In genomic region chr14:25421596-25422001, GRCm38 (mm10) we compare ENCODE assay signal across 8 mouse cellular contexts. TPM values are rescaled to one million over a fixed set of nuclear protein-coding genes. Genes with fewer than 3 reads are reported as not detected.
A peak's percentile ranks its signal among the peaks of the same experiment; 100 is the strongest.
DNase-seq lines count a peak whose midpoint lies in the region; ATAC-seq lines count a peak whose summit lies in the region.

No protein-coding gene starts in this region.

- H3K9ac ChIP-seq in embryonic facial prominence, embryonic 15.5 days = no peak overlapping the region
- H3K9ac ChIP-seq in hindbrain, embryonic 11.5 days (ENCODE audit: low read depth, low read length) = no peak overlapping the region
- H3K9ac ChIP-seq in midbrain, embryonic 15.5 days = no peak overlapping the region; the same call in 1 of the 2 replicates

- no peaks in the 10 kb centered on the region for H3K36me3 ChIP-seq in embryonic facial prominence, embryonic 15.5 days
- H3K36me3 ChIP-seq in hindbrain, embryonic 11.5 days (ENCODE audit: control insufficient read depth, insufficient read depth, low read length) = no peaks in the 10 kb centered on the region
- no peaks in the 10 kb centered on the region for H3K36me3 ChIP-seq in midbrain, embryonic 15.5 days (replicated peaks)

- H3K4me1 ChIP-seq in embryonic facial prominence, embryonic 15.5 days = peaks cover 24% of the 10 kb centered on the region
- H3K4me1 ChIP-seq in hindbrain, embryonic 11.5 days (replicated peaks; ENCODE audit: control insufficient read depth, insufficient read depth, low read length) = no peaks in the 10 kb centered on the region; the same call in 1 of the 2 replicates
- H3K4me1 ChIP-seq in midbrain, embryonic 15.5 days = peaks cover 10% of the 10 kb centered on the region

- whole genome bisulfite sequencing in embryonic facial prominence, embryonic 15.5 days = 22% methylated on average over 13 of the region's 13 CpGs
- WGBS in hindbrain, embryonic 11.5 days = 43% methylated on average over 13 of the region's 13 CpGs
- 25% methylated on average over 13 of the region's 13 CpGs for WGBS in midbrain, embryonic 15.5 days

- no peaks in the 10 kb centered on the region for H3K27me3 ChIP-seq in embryonic facial prominence, embryonic 15.5 days
- H3K27me3 ChIP-seq in hindbrain, embryonic 11.5 days (ENCODE audit: control insufficient read depth, insufficient read depth, low read length) = no peaks in the 10 kb centered on the region
- no peaks in the 10 kb centered on the region for H3K27me3 ChIP-seq in midbrain, embryonic 15.5 days (replicated peaks)

- no peaks in the 10 kb centered on the region for H3K9me3 ChIP-seq in embryonic facial prominence, embryonic 15.5 days (replicated peaks)
- H3K9me3 ChIP-seq in hindbrain, embryonic 11.5 days (ENCODE audit: control insufficient read depth, low read length) = no peaks in the 10 kb centered on the region
- no peaks in the 10 kb centered on the region for H3K9me3 ChIP-seq in midbrain, embryonic 15.5 days

- intact Hi-C loops in left cerebral cortex, postnatal 10 days (cut with DNase I) = no loop called here

- H3K27ac ChIP-seq in embryonic facial prominence, embryonic 15.5 days (replicated peaks) = peak overlapping the region; percentile 69
- H3K27ac ChIP-seq in hindbrain, embryonic 11.5 days (ENCODE audit: low read depth, low read length) = peak overlapping the region; percentile 75
- peak overlapping the region; percentile 83 for H3K27ac ChIP-seq in midbrain, embryonic 15.5 days

- peak; percentile 58; the same call in 1 of the 2 replicates for ATAC-seq in embryonic facial prominence, embryonic 15.5 days (ENCODE audit: insufficient number of reproducible peaks, low FRiP score, low TSS enrichment, low read depth)
- ATAC-seq in hindbrain, embryonic 11.5 days (ENCODE audit: low FRiP score) = peak; percentile 87
- peak; percentile 88 for ATAC-seq in midbrain, embryonic 15.5 days (replicated peaks)

- H3K4me2 ChIP-seq in embryonic facial prominence, embryonic 15.5 days (replicated peaks) = no peak overlapping the region
- H3K4me2 ChIP-seq in hindbrain, embryonic 11.5 days (replicated peaks; ENCODE audit: low read depth, low read length) = no peak overlapping the region
- no peak overlapping the region for H3K4me2 ChIP-seq in midbrain, embryonic 15.5 days

- no peak overlapping the region for H3K4me3 ChIP-seq in embryonic facial prominence, embryonic 15.5 days (replicated peaks)
- H3K4me3 ChIP-seq in hindbrain, embryonic 11.5 days (ENCODE audit: low read depth, low read length) = no peak overlapping the region
- no peak overlapping the region for H3K4me3 ChIP-seq in midbrain, embryonic 15.5 days

- peak; percentile 24 for DNase-seq in urinary bladder, postnatal 14 days (ENCODE audit: low spot score)
- no peak for DNase-seq in urinary bladder, postnatal 36 days (ENCODE audit: low spot score in 2 of 2)
- DNase-seq in hindbrain, embryonic 11.5 days (ENCODE audit: low spot score) = peak; percentile 52
- DNase-seq in left cerebral cortex, postnatal 10 days (ENCODE audit: extremely low spot score in 1 of 2, low spot score in 2 of 2) = peak; percentile 42 to 60
- DNase-seq in thymus, postnatal 0 days (ENCODE audit: low spot score) = peak; percentile 45
- DNase-seq in urinary bladder, adult 2 months (ENCODE audit: low spot score) = no peak

RNA-seq across cellular contexts. Expression of gene Zmiz1, which starts 37.4 kb away (rescaled TPM):
- polyA plus RNA-seq in embryonic facial prominence, embryonic 15.5 days (2015; fragmentation: Nextera tagmentation; extraction: Ambion mirVana) = 38.7 and 40.1 TPM in 2 replicates
- polyA plus RNA-seq in hindbrain, embryonic 11.5 days (2014; fragmentation: Nextera tagmentation; extraction: Ambion mirVana) = 47.5 and 57.0 TPM in 2 replicates
- total RNA-seq in left cerebral cortex, postnatal 10 days (2021) = 100 to 1,000 TPM; 105 to 106 TPM
- 77.3 and 78.8 TPM in 2 replicates for polyA plus RNA-seq in midbrain, embryonic 15.5 days (2015; fragmentation: Nextera tagmentation; extraction: Ambion mirVana)
- polyA plus RNA-seq in thymus, postnatal 0 days (2015; fragmentation: Nextera tagmentation; extraction: Ambion mirVana) = 19.9 and 26.4 TPM in 2 replicates
- 15.3 and 31.4 TPM in 2 replicates for polyA plus RNA-seq in urinary bladder, adult 2 months (2012; rRNA removed)

Comparison
In these comparisons a context has a peak if more than half of its experiments do, and no peak if none do; other contexts are left out.
1. DNase-seq: peak in urinary bladder, postnatal 14 days (single experiment), hindbrain, embryonic 11.5 days (single experiment), left cerebral cortex, postnatal 10 days (2 of 2) and thymus, postnatal 0 days (single experiment); none in urinary bladder, postnatal 36 days (0 of 2) and urinary bladder, adult 2 months (single experiment).
2. Peak in every context shown above with its lines, with median percentiles within 50 percentile points of each other: ATAC-seq and H3K27ac ChIP-seq.